Mouse (Mus musculus): ENCODE results near the gene Dab1. TPM values are rescaled to one million over a fixed set of nuclear protein-coding genes. Genes with fewer than 3 reads are reported as not detected.

The Dab1 gene
- polyA plus RNA-seq, 1 experiment, result not detected

DNA sequence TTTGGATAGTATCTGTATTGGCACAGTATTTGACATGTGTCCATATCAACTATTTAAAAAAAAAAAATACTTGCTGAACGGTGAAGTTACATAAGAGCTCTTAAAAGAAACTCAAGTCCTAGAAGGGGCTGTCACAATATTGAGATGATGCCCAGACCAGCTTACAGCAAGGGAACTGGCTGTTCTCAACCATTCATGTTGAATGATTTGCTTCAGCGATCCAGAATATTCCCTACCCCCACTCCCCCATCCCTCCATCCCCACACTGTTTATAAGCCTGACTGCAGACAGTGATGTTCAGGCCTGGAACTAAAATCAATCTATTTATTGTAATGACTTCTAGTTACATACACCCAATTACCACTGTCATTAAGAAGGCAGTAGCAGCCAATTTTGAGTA, 424.3 kb downstream of the Dab1 start:
- no peaks in the 10 kb centered on the region for H3K27me3 ChIP-seq (ENCODE audit: control insufficient read depth, insufficient read depth, insufficient read length)
- no peak overlapping the region for H3ac ChIP-seq (ENCODE audit: control insufficient read depth, insufficient read length, low read depth)
- no peaks in the 10 kb centered on the region for H3K79me3 ChIP-seq (ENCODE audit: low read depth)
- TF ChIP-seq CTCF (IDR thresholded peaks at IDR 0.05; ENCODE audit: control insufficient read depth, insufficient read depth, insufficient read length), result no peak
- no peak for TF ChIP-seq MAX (IDR thresholded peaks at IDR 0.05)
- no peak for TF ChIP-seq MYOD1 (IDR thresholded peaks at IDR 0.05; ENCODE audit: control insufficient read depth, insufficient read length, low read depth)
- no peak for TF ChIP-seq FOSL1 (IDR thresholded peaks at IDR 0.05; ENCODE audit: insufficient read depth, low read length, poor library complexity, severe bottlenecking)
- TF ChIP-seq MYOG (IDR thresholded peaks at IDR 0.05; ENCODE audit: control insufficient read depth, extremely low read depth, insufficient read length), result no peak
- TF ChIP-seq USF1 (IDR thresholded peaks at IDR 0.05; ENCODE audit: low read depth), result no peak
- no peak overlapping the region for H3K4me3 ChIP-seq (ENCODE audit: insufficient read depth, poor library complexity, severe bottlenecking)
- no peaks in the 10 kb centered on the region for H3K36me3 ChIP-seq (ENCODE audit: control insufficient read depth, insufficient read depth)
- H3K79me2 ChIP-seq (ENCODE audit: control insufficient read depth, insufficient read depth), result no peaks in the 10 kb centered on the region

DNA sequence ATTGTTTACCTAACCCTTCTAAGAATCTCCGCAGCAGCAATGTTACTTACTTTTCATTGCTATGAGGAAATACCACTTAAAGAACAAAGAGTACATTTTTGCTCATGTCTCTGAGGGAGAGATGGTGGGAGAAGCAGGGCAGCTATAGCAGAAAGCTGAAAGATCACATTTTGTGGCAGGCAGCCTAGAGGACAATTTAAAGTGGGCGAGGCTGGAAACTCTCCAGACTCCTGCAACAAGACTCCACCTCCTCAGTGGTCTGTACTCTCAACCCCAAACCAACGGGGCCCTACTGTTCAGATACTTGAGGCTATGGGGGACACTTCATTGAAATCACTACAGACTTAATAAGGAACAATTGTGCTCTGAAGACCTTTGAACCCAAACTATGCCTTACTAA, 425.5 kb downstream of the Dab1 start:
- no peaks in the 10 kb centered on the region for H3K27me3 ChIP-seq (ENCODE audit: control insufficient read depth, insufficient read depth, insufficient read length)
- H3K4me3 ChIP-seq (ENCODE audit: insufficient read depth, poor library complexity, severe bottlenecking), result no peak overlapping the region
- no peaks in the 10 kb centered on the region for H3K79me3 ChIP-seq (ENCODE audit: low read depth)
- no peaks in the 10 kb centered on the region for H3K79me2 ChIP-seq (ENCODE audit: control insufficient read depth, insufficient read depth)
- no peaks in the 10 kb centered on the region for H3K36me3 ChIP-seq (ENCODE audit: control insufficient read depth, insufficient read depth)
- no peak for TF ChIP-seq MAX (IDR thresholded peaks at IDR 0.05)
- no peak overlapping the region for H3ac ChIP-seq (ENCODE audit: control insufficient read depth, insufficient read length, low read depth)

DNA sequence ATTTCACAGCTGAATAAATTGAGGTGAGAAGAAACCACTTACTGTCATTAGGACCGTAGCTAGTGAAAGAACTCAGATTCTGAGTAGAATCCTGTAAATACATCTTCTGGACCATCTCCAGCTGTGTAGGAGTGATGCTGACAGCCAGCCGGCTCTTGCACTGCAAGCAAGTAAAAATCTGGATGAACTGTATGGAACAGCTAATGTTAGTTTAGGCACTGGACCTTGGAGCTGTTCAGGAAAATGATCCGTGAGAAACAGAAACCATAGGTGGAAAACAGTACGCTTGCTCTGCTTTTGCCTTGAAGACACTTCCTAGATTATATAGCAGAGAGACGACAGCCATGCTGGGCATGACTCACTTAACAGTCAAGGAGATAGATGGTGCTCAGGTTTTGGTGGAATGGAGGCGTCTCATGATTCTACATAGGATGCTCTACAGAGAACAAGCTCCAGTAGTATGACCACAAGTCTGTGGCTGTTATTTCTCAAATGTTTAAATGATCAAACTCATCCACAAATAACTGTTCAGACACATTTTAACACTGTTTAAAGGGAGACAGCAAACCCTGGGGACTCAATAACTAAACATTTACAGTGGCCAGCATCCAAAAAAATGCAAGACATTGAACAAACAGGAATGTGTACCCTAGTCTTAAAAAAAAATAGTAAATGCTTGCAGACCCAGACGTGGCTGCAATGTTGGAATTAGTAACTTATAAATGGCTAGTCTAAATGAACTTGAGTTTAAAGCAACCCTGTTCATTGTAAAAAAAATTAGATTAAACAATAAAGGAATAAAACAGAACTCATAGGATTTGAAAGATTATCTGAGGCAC, 429.0 kb downstream of the Dab1 start:
- Histone ChIP-seq H3K79me3 (ENCODE audit: low read depth) (no peaks in the 10 kb centered on the region), H3K4me3 (ENCODE audit: insufficient read depth, poor library complexity, severe bottlenecking) (no peak overlapping the region), H3ac (ENCODE audit: control insufficient read depth, insufficient read length, low read depth) (no peak overlapping the region), H3K27me3 (ENCODE audit: control insufficient read depth, insufficient read depth, insufficient read length) (no peaks in the 10 kb centered on the region), H3K79me2 (ENCODE audit: control insufficient read depth, insufficient read depth) (no peaks in the 10 kb centered on the region), H3K36me3 (ENCODE audit: control insufficient read depth, insufficient read depth) (no peaks in the 10 kb centered on the region)
- TF ChIP-seq CEBPB (IDR thresholded peaks at IDR 0.05; ENCODE audit: low read depth) (no peak), MAX (IDR thresholded peaks at IDR 0.05) (no peak), FOSL1 (IDR thresholded peaks at IDR 0.05; ENCODE audit: insufficient read depth, low read length, poor library complexity, severe bottlenecking) (no peak), USF1 (IDR thresholded peaks at IDR 0.05; ENCODE audit: low read depth) (no peak), MYOD1 (IDR thresholded peaks at IDR 0.05; ENCODE audit: control insufficient read depth, insufficient read length, low read depth) (no peak), CTCF (IDR thresholded peaks at IDR 0.05; ENCODE audit: control insufficient read depth, insufficient read depth, insufficient read length) (no peak), MYOG (IDR thresholded peaks at IDR 0.05; ENCODE audit: control insufficient read depth, extremely low read depth, insufficient read length) (no peak)

DNA sequence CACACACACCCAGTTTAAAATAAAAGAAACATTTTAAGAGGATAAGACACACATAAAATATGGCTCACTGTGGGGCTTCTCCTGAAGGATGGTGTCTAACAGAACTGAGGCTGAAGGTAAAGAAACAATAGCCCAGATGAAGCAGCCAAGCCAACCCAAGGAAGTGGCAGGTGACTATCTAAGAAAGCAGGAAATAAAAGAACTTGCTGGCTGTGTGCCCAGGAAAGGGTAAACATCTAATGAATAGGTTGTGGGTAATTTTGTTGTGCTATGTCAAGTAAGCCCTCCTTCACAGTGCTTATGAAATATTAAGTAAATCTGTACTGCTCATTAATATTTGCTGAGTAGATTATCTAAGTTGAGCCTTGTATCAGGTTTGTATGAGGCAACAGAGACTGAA, 438.0 kb downstream of the Dab1 start:
- no peak for TF ChIP-seq FOSL1 (IDR thresholded peaks at IDR 0.05; ENCODE audit: insufficient read depth, low read length, poor library complexity, severe bottlenecking)
- TF ChIP-seq CEBPB (IDR thresholded peaks at IDR 0.05; ENCODE audit: low read depth), result no peak
- no peak for TF ChIP-seq USF1 (IDR thresholded peaks at IDR 0.05; ENCODE audit: low read depth)
- no peak for TF ChIP-seq MAX (IDR thresholded peaks at IDR 0.05)
- TF ChIP-seq CTCF (IDR thresholded peaks at IDR 0.05; ENCODE audit: control insufficient read depth, insufficient read depth, insufficient read length), result no peak
- TF ChIP-seq MYOG (IDR thresholded peaks at IDR 0.05; ENCODE audit: control insufficient read depth, extremely low read depth, insufficient read length), result no peak
- no peak for TF ChIP-seq MYOD1 (IDR thresholded peaks at IDR 0.05; ENCODE audit: control insufficient read depth, insufficient read length, low read depth)
- Histone ChIP-seq H3K79me3 (ENCODE audit: low read depth) (no peaks in the 10 kb centered on the region), H3K36me3 (ENCODE audit: control insufficient read depth, insufficient read depth) (no peaks in the 10 kb centered on the region), H3K79me2 (ENCODE audit: control insufficient read depth, insufficient read depth) (no peaks in the 10 kb centered on the region), H3ac (ENCODE audit: control insufficient read depth, insufficient read length, low read depth) (no peak overlapping the region), H3K27me3 (ENCODE audit: control insufficient read depth, insufficient read depth, insufficient read length) (no peaks in the 10 kb centered on the region), H3K4me3 (ENCODE audit: insufficient read depth, poor library complexity, severe bottlenecking) (no peak overlapping the region)

DNA sequence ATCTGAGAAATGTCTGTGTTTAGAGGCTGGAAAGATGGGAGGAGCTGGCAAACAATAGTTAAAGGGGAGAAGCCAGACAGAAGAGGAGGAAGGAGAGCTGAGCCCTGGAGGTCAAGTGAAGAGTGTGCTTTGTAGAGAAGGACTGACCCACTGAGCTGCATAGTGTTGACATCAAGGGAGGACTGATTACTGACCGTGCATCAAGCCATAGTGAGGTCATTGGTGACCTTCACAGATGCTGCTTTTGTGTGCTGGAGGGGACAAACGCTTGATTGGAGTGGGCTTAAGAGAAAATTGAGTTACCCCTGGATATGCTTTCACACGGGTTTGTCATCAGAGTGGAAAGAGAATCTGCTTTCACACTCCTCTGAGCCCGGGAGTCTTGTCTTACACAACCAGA, 440.4 kb downstream of the Dab1 start:
- Histone ChIP-seq H3K79me2 (ENCODE audit: control insufficient read depth, insufficient read depth) (no peaks in the 10 kb centered on the region), H3K27me3 (ENCODE audit: control insufficient read depth, insufficient read depth, insufficient read length) (no peaks in the 10 kb centered on the region), H3ac (ENCODE audit: control insufficient read depth, insufficient read length, low read depth) (no peak overlapping the region), H3K4me3 (ENCODE audit: insufficient read depth, poor library complexity, severe bottlenecking) (no peak overlapping the region), H3K79me3 (ENCODE audit: low read depth) (no peaks in the 10 kb centered on the region), H3K36me3 (ENCODE audit: control insufficient read depth, insufficient read depth) (no peaks in the 10 kb centered on the region)
- no peak for TF ChIP-seq CTCF (IDR thresholded peaks at IDR 0.05; ENCODE audit: control insufficient read depth, insufficient read depth, insufficient read length)
- TF ChIP-seq FOSL1 (IDR thresholded peaks at IDR 0.05; ENCODE audit: insufficient read depth, low read length, poor library complexity, severe bottlenecking), result no peak
- no peak for TF ChIP-seq MAX (IDR thresholded peaks at IDR 0.05)
- TF ChIP-seq USF1 (IDR thresholded peaks at IDR 0.05; ENCODE audit: low read depth), result no peak
- no peak for TF ChIP-seq MYOG (IDR thresholded peaks at IDR 0.05; ENCODE audit: control insufficient read depth, extremely low read depth, insufficient read length)
- TF ChIP-seq MYOD1 (IDR thresholded peaks at IDR 0.05; ENCODE audit: control insufficient read depth, insufficient read length, low read depth), result no peak
- TF ChIP-seq CEBPB (IDR thresholded peaks at IDR 0.05; ENCODE audit: low read depth), result no peak

DNA sequence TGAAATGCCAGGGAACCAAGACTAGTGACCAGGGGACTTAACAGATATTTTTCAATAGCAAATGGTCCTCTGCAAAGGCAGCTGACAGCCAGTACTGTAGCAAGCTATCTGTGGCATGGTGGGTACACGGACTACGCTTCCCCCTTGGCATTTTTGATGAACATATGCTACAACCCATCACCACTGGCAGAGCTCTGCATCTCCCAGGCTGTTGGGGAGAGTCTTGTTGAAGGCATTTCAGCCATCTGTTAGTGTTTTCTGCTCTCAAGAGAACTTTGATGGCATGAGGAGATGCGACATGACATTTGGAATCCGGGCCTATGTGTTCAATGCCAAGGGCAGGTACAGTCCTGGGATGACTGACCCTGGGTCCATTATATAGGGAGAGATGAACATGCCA, 443.2 kb downstream of the Dab1 start:
- Histone ChIP-seq H3K79me2 (ENCODE audit: control insufficient read depth, insufficient read depth) (no peaks in the 10 kb centered on the region), H3K27me3 (ENCODE audit: control insufficient read depth, insufficient read depth, insufficient read length) (no peaks in the 10 kb centered on the region), H3K36me3 (ENCODE audit: control insufficient read depth, insufficient read depth) (no peaks in the 10 kb centered on the region), H3ac (ENCODE audit: control insufficient read depth, insufficient read length, low read depth) (no peak overlapping the region), H3K79me3 (ENCODE audit: low read depth) (no peaks in the 10 kb centered on the region), H3K4me3 (ENCODE audit: insufficient read depth, poor library complexity, severe bottlenecking) (no peak overlapping the region)
- no peak for TF ChIP-seq FOSL1 (IDR thresholded peaks at IDR 0.05; ENCODE audit: insufficient read depth, low read length, poor library complexity, severe bottlenecking)
- no peak for TF ChIP-seq MYOD1 (IDR thresholded peaks at IDR 0.05; ENCODE audit: control insufficient read depth, insufficient read length, low read depth)
- TF ChIP-seq CTCF (IDR thresholded peaks at IDR 0.05; ENCODE audit: control insufficient read depth, insufficient read depth, insufficient read length), result no peak
- TF ChIP-seq CEBPB (IDR thresholded peaks at IDR 0.05; ENCODE audit: low read depth), result no peak
- TF ChIP-seq MAX (IDR thresholded peaks at IDR 0.05), result no peak
- no peak for TF ChIP-seq USF1 (IDR thresholded peaks at IDR 0.05; ENCODE audit: low read depth)
- TF ChIP-seq MYOG (IDR thresholded peaks at IDR 0.05; ENCODE audit: control insufficient read depth, extremely low read depth, insufficient read length), result no peak
